26 mouse cellular contexts compared by ENCODE assay signal in the genomic region with DNA sequence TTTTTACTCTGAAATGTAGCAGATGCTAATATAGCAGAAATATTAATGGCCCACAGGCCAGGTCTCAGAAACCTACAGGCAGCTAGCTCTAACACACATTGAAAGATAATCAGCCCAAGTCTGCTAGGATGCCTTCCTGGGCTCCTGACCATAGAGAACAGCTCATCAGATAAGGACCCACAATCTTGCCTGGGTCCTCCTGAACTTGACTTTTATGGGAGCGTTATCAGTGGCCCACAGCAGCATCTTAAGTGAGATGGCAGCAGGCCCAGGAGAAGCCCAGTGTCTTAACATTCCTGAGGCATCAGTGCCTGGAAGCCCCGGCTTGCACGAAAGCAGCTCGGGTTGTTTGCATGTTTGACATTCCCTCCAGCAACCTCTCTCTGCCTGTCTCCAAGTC. TPM values are rescaled to one million over a fixed set of nuclear protein-coding genes. Genes with fewer than 3 reads are reported as not detected.
DNase-seq lines count a peak whose midpoint lies in the region; ATAC-seq lines count a peak whose summit lies in the region.
"Had no signal": no experiment of that assay in that cellular context is flagged by ENCODE, and none has a peak within 500 bp of the region (broad histone marks: within the 10 kb centered on the region; RNA-seq: fewer than 3 reads in every experiment).

No protein-coding gene starts in this region.

- H3K27me3 ChIP-seq in embryonic facial prominence, embryonic 14.5 days (replicated peaks; ENCODE audit: control insufficient read depth, insufficient read depth, low read length) = no peaks in the 10 kb centered on the region
- H3K27me3 ChIP-seq in embryonic facial prominence, embryonic 10.5 days (replicated peaks; ENCODE audit: low read depth, poor library complexity, severe bottlenecking) = no peaks in the 10 kb centered on the region
- no peaks in the 10 kb centered on the region for H3K27me3 ChIP-seq in heart, embryonic 13.5 days (replicated peaks)
- no peaks in the 10 kb centered on the region for H3K27me3 ChIP-seq in midbrain, embryonic 14.5 days (ENCODE audit: control insufficient read depth, insufficient read depth, low read length)
- no peaks in the 10 kb centered on the region for H3K27me3 ChIP-seq in midbrain, embryonic 10.5 days (ENCODE audit: low read depth, poor library complexity, severe bottlenecking)
- no peaks in the 10 kb centered on the region for H3K27me3 ChIP-seq in hindbrain, embryonic 12.5 days
- H3K27me3 ChIP-seq: embryonic facial prominence, embryonic 15.5 days; hindbrain, embryonic 13.5 days; intestine, embryonic 15.5 days had no signal

- WGBS in embryonic facial prominence, embryonic 14.5 days = 48% methylated on average over 4 of the region's 4 CpGs
- WGBS in embryonic facial prominence, embryonic 10.5 days = 69% methylated on average over 4 of the region's 4 CpGs
- 23% methylated on average over 4 of the region's 4 CpGs for WGBS in heart, embryonic 13.5 days
- WGBS in midbrain, embryonic 14.5 days = 49% methylated on average over 4 of the region's 4 CpGs
- 75% methylated on average over 4 of the region's 4 CpGs for WGBS in midbrain, embryonic 10.5 days
- 64% methylated on average over 4 of the region's 4 CpGs for WGBS in hindbrain, embryonic 12.5 days

- no peaks in the 10 kb centered on the region for H3K9me3 ChIP-seq in embryonic facial prominence, embryonic 14.5 days (ENCODE audit: control insufficient read depth, low read length)
- H3K9me3 ChIP-seq in embryonic facial prominence, embryonic 10.5 days = no peaks in the 10 kb centered on the region
- no peaks in the 10 kb centered on the region for H3K9me3 ChIP-seq in heart, embryonic 13.5 days
- H3K9me3 ChIP-seq in midbrain, embryonic 14.5 days (ENCODE audit: control insufficient read depth, low read length) = no peaks in the 10 kb centered on the region
- H3K9me3 ChIP-seq in midbrain, embryonic 10.5 days (replicated peaks) = no peaks in the 10 kb centered on the region
- H3K9me3 ChIP-seq in hindbrain, embryonic 12.5 days (replicated peaks) = no peaks in the 10 kb centered on the region
- H3K9me3 ChIP-seq: embryonic facial prominence, embryonic 15.5 days; heart, embryonic 10.5 days; hindbrain, embryonic 13.5 days; intestine, embryonic 15.5 days had no signal

- ATAC-seq in embryonic facial prominence, embryonic 14.5 days (ENCODE audit: low read depth) = no peak
- no peak for ATAC-seq in heart, embryonic 13.5 days (ENCODE audit: extremely low read depth, insufficient number of reproducible peaks, low FRiP score, low TSS enrichment)
- ATAC-seq in midbrain, embryonic 14.5 days (ENCODE audit: low FRiP score, low TSS enrichment) = no peak
- no peak for ATAC-seq in hindbrain, embryonic 12.5 days (ENCODE audit: low FRiP score)
- ATAC-seq: forebrain, embryonic 14.5 days; forebrain, postnatal 0 days; hindbrain, embryonic 16.5 days; intestine, embryonic 15.5 days had no signal

- no peak overlapping the region for H3K4me2 ChIP-seq in embryonic facial prominence, embryonic 14.5 days (ENCODE audit: low read depth, low read length)
- no peak overlapping the region for H3K4me2 ChIP-seq in heart, embryonic 13.5 days
- H3K4me2 ChIP-seq in midbrain, embryonic 14.5 days (ENCODE audit: low read length) = no peak overlapping the region
- H3K4me2 ChIP-seq in hindbrain, embryonic 12.5 days (replicated peaks) = no peak overlapping the region
- H3K4me2 ChIP-seq: embryonic facial prominence, embryonic 15.5 days; hindbrain, embryonic 13.5 days; intestine, embryonic 15.5 days had no signal

- H3K4me1 ChIP-seq in embryonic facial prominence, embryonic 14.5 days (ENCODE audit: control insufficient read depth, insufficient read depth, low read length) = no peaks in the 10 kb centered on the region
- H3K4me1 ChIP-seq in embryonic facial prominence, embryonic 10.5 days = 0 out of 2 replicates have a peak, but pooled peaks cover 3% of the 10 kb centered on the region
- H3K4me1 ChIP-seq in heart, embryonic 13.5 days = peaks cover 11% of the 10 kb centered on the region
- 0 out of 2 replicates have a peak, but pooled peaks cover 4% of the 10 kb centered on the region for H3K4me1 ChIP-seq in midbrain, embryonic 14.5 days (ENCODE audit: control insufficient read depth, insufficient read depth, low read length)
- H3K4me1 ChIP-seq in midbrain, embryonic 10.5 days = peaks cover 13% of the 10 kb centered on the region
- 0 out of 2 replicates have a peak, but pooled peaks cover 4% of the 10 kb centered on the region for H3K4me1 ChIP-seq in hindbrain, embryonic 12.5 days
- H3K4me1 ChIP-seq: embryonic facial prominence, embryonic 15.5 days; intestine, embryonic 15.5 days had no signal

- H3K4me3 ChIP-seq in embryonic facial prominence, embryonic 14.5 days (ENCODE audit: low read depth, low read length) = no peak overlapping the region
- H3K4me3 ChIP-seq in embryonic facial prominence, embryonic 10.5 days = no peak overlapping the region
- no peak overlapping the region for H3K4me3 ChIP-seq in heart, embryonic 13.5 days
- no peak overlapping the region for H3K4me3 ChIP-seq in midbrain, embryonic 14.5 days (replicated peaks; ENCODE audit: low read depth, low read length)
- no peak overlapping the region for H3K4me3 ChIP-seq in midbrain, embryonic 10.5 days
- no peak overlapping the region for H3K4me3 ChIP-seq in hindbrain, embryonic 12.5 days
- H3K4me3 ChIP-seq: embryonic facial prominence, embryonic 15.5 days; gastrocnemius, adult 2 months; heart, adult 2 months; heart, embryonic 10.5 days; hindbrain, embryonic 13.5 days; intestine, embryonic 15.5 days had no signal

- no peak overlapping the region for H3K27ac ChIP-seq in embryonic facial prominence, embryonic 14.5 days (replicated peaks; ENCODE audit: low read depth, low read length)
- no peak overlapping the region for H3K27ac ChIP-seq in embryonic facial prominence, embryonic 10.5 days (replicated peaks)
- H3K27ac ChIP-seq in heart, embryonic 13.5 days (replicated peaks) = 0 out of 2 replicates have a peak overlapping the region, but pooled peaks have one; percentile 24
- no peak overlapping the region for H3K27ac ChIP-seq in midbrain, embryonic 14.5 days (replicated peaks; ENCODE audit: low read depth, low read length)
- H3K27ac ChIP-seq in midbrain, embryonic 10.5 days (replicated peaks) = no peak overlapping the region
- no peak overlapping the region for H3K27ac ChIP-seq in hindbrain, embryonic 12.5 days
- H3K27ac ChIP-seq: embryonic facial prominence, embryonic 15.5 days; gastrocnemius, adult 2 months; heart, adult 2 months; heart, embryonic 10.5 days; hindbrain, embryonic 13.5 days; intestine, embryonic 15.5 days had no signal

- H3K9ac ChIP-seq in embryonic facial prominence, embryonic 14.5 days (ENCODE audit: low read depth, low read length) = no peak overlapping the region
- no peak overlapping the region for H3K9ac ChIP-seq in heart, embryonic 13.5 days
- no peak overlapping the region for H3K9ac ChIP-seq in midbrain, embryonic 14.5 days (replicated peaks; ENCODE audit: low read length)
- no peak overlapping the region for H3K9ac ChIP-seq in hindbrain, embryonic 12.5 days
- H3K9ac ChIP-seq: embryonic facial prominence, embryonic 15.5 days; forebrain, postnatal 0 days; hindbrain, embryonic 13.5 days; intestine, embryonic 15.5 days had no signal

- DNase-seq in embryonic facial prominence, embryonic 14.5 days (ENCODE audit: low spot score) = peak; percentile 11
- DNase-seq in embryonic facial prominence, embryonic 10.5 days (ENCODE audit: low spot score) = no peak
- no peak for DNase-seq in heart, adult 18-20 months
- peak; percentile 13 for DNase-seq in midbrain, embryonic 14.5 days
- no peak for DNase-seq in midbrain, embryonic 10.5 days (ENCODE audit: low spot score)
- DNase-seq: adrenal gland, adult 8-10 months; adrenal gland, postnatal 25 days; cerebellum, adult 11-12 months; cerebellum, adult 8-10 months; cerebellum, postnatal 10 days; cerebellum, postnatal 36 days; embryo, embryonic 11 days; forebrain, postnatal 0 days; gastrocnemius, adult 2 months; gastrocnemius, postnatal 14 days; heart, adult 2 months; heart, postnatal 14 days had no signal

- H3K36me3 ChIP-seq in embryonic facial prominence, embryonic 14.5 days (ENCODE audit: control insufficient read depth, insufficient read depth, low read length) = no peaks in the 10 kb centered on the region
- no peaks in the 10 kb centered on the region for H3K36me3 ChIP-seq in embryonic facial prominence, embryonic 10.5 days (replicated peaks)
- no peaks in the 10 kb centered on the region for H3K36me3 ChIP-seq in heart, embryonic 13.5 days
- no peaks in the 10 kb centered on the region for H3K36me3 ChIP-seq in midbrain, embryonic 14.5 days (ENCODE audit: control insufficient read depth, insufficient read depth, low read length)
- no peaks in the 10 kb centered on the region for H3K36me3 ChIP-seq in midbrain, embryonic 10.5 days
- H3K36me3 ChIP-seq in hindbrain, embryonic 12.5 days = no peaks in the 10 kb centered on the region
- H3K36me3 ChIP-seq: embryonic facial prominence, embryonic 15.5 days; heart, embryonic 10.5 days; hindbrain, embryonic 13.5 days; intestine, embryonic 15.5 days had no signal

RNA-seq across cellular contexts. Expression of a gene that starts 35.7 kb away (rescaled TPM):
- polyA plus RNA-seq in embryonic facial prominence, embryonic 14.5 days (2014; fragmentation: Nextera tagmentation; extraction: Ambion mirVana) = 0.56 and 0.64 TPM in 2 replicates
- polyA plus RNA-seq in embryonic facial prominence, embryonic 10.5 days (2016; fragmentation: Nextera tagmentation; extraction: Ambion mirVana) = 0.23 and 0.40 TPM in 2 replicates
- 0.44 and 0.51 TPM in 2 replicates for polyA plus RNA-seq in heart, embryonic 13.5 days (2015; fragmentation: Nextera tagmentation; extraction: Ambion mirVana)
- total RNA-seq in heart, adult 18-20 months (2021) = not detected
- polyA plus RNA-seq in midbrain, embryonic 14.5 days (2014; fragmentation: Nextera tagmentation; extraction: Ambion mirVana) = 2.6 and 3.8 TPM in 2 replicates
- polyA plus RNA-seq in midbrain, embryonic 10.5 days (2016; fragmentation: Nextera tagmentation; extraction: Ambion mirVana) = 0.21 and 0.57 TPM in 2 replicates
- 2.2 and 2.5 TPM in 2 replicates for polyA plus RNA-seq in hindbrain, embryonic 12.5 days (2016; fragmentation: Nextera tagmentation; extraction: Ambion mirVana)
- total RNA-seq: gastrocnemius, adult 2 months; heart, adult 2 months; hematopoietic stem cell, adult 5-6 weeks had no signal

Comparison
In these comparisons a context has a peak if more than half of its experiments do, and no peak if none do; other contexts are left out.
1. DNase-seq: peak in embryonic facial prominence, embryonic 14.5 days (single experiment) and midbrain, embryonic 14.5 days (single experiment); none in embryonic facial prominence, embryonic 10.5 days (single experiment), heart, adult 18-20 months (0 of 2) and midbrain, embryonic 10.5 days (single experiment).